Mouse (Mus musculus): ENCODE data around the gene Stradb. TPM values are rescaled to one million over a fixed set of nuclear protein-coding genes. Genes with fewer than 3 reads are reported as not detected.
A peak's percentile ranks its signal among the peaks of the same experiment; 100 is the strongest.
"Not testable (repeated sequence)": the region's sequence is repeated elsewhere in the genome, so short reads cannot be mapped to it uniquely, and the experiment has no call there.

Stradb gene
- total and polyA plus RNA-seq, 2 experiments, result 16.3 to 18.6 TPM

DNA sequence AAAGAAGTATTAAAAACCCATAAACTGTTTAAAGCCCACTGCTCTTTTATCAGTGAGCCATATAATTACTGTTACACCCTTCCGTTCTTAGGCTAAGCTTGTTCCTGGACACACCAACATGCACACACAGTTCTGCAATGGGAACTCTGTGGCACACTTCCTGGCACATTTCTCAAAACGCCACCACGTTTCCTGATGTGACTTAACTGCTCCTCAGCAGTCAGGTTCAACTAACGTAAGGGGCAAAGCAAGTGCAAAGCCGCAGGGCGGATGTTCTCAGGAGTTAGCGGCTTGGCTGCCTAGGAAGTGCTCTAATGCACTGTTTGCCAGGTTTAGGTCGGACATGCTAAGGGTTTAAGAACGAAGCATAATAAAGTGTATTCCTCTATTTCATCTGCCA, 17.1 kb upstream of the Stradb start:
- Histone ChIP-seq H3K27me3 (ENCODE audit: control insufficient read depth, insufficient read depth, low read length) (no peaks in the 10 kb centered on the region), H3K4me1 (ENCODE audit: control insufficient read depth, insufficient read depth, low read length) (peaks cover 27% of the 10 kb centered on the region), H3K9ac (ENCODE audit: low read depth, low read length) (no peak overlapping the region), H3K27ac (replicated peaks; ENCODE audit: insufficient read depth, low read depth, low read length) (no peak overlapping the region), H3K79me2 (ENCODE audit: control insufficient read depth, insufficient read depth, low read length) (peaks cover 16% of the 10 kb centered on the region; the same call in 1 of the 2 replicates), H3K36me3 (ENCODE audit: control insufficient read depth, insufficient read depth, low read length) (no peaks in the 10 kb centered on the region), H3K4me3 (ENCODE audit: insufficient read depth, low read depth, low read length) (no peak overlapping the region)
- 77% methylated on average over 9 of the region's 9 CpGs for WGBS
- DNase-seq (ENCODE audit: extremely low read depth, low read depth, low spot score), result no peak
- TF ChIP-seq POLR2A (IDR thresholded peaks at IDR 0.05; ENCODE audit: extremely low read depth, insufficient read depth, low read length) (no peak), CTCF (IDR thresholded peaks at IDR 0.05; ENCODE audit: low read depth, low read length) (no peak)

- 24% methylated on average over 2 of the region's 2 CpGs for WGBS
- H3K4me1 ChIP-seq (ENCODE audit: control insufficient read depth, insufficient read depth, low read length), result peaks cover 22% of the 10 kb centered on the region
- H3K9ac ChIP-seq (ENCODE audit: low read depth, low read length), result 0 out of 2 replicates have a peak overlapping the region, but pooled peaks have one; percentile 10
- no peak overlapping the region for H3K4me3 ChIP-seq (ENCODE audit: insufficient read depth, low read depth, low read length)
- peaks cover 16% of the 10 kb centered on the region; the same call in 1 of the 2 replicates for H3K79me2 ChIP-seq (ENCODE audit: control insufficient read depth, insufficient read depth, low read length)
- H3K27me3 ChIP-seq (ENCODE audit: control insufficient read depth, insufficient read depth, low read length), result no peaks in the 10 kb centered on the region
- H3K36me3 ChIP-seq (ENCODE audit: control insufficient read depth, insufficient read depth, low read length), result no peaks in the 10 kb centered on the region
- peak; percentile 87 for DNase-seq (ENCODE audit: extremely low read depth, low read depth, low spot score)
- TF ChIP-seq CTCF (IDR thresholded peaks at IDR 0.05; ENCODE audit: low read depth, low read length), result 0 out of 2 replicates have a peak, but pooled peaks have one; percentile 8
- no peak for TF ChIP-seq POLR2A (IDR thresholded peaks at IDR 0.05; ENCODE audit: extremely low read depth, insufficient read depth, low read length)
- 0 out of 2 replicates have a peak overlapping the region, but pooled peaks have one; percentile 3 for H3K27ac ChIP-seq (replicated peaks; ENCODE audit: insufficient read depth, low read depth, low read length)
Measured at GRCm38 (mm10) chr1:58957931-58958330, 15.4 kb upstream of the Stradb start.

DNA sequence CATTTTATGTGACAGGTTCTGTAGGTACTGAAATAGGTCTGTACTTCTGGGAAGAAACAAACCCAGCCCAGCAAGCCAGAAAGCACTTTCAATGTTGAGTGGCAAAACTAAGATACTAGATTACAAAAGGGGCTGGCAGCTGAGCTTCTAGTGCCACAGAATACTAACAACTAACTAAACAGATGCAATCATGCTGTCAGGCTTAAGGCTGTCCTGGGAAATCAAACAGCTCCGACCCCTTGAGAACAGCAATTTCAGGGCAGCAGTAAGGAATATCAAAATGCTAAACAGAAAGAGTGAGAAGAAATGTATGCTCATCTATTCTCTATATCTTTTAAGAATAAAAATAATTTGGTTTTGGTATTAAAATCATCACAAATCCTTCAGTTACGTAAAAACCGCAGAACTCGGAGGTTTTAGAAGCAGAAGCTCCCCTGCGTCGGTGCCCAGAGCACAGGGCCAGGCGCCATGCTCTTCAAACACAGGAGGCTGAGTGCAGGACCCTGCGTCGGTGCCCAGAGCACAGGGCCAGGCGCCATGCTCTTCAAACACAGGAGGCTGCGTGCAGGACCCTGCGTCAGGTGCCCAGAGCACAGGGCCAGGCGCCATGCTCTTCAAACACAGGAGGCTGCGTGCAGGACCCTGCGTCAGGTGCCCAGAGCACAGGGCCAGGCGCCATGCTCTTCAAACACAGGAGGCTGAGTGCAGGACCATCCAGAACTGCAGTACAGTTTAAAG, 14.4 kb upstream of the Stradb start:
- H3K27ac ChIP-seq (replicated peaks; ENCODE audit: insufficient read depth, low read depth, low read length); H3K9ac ChIP-seq (ENCODE audit: low read depth, low read length); DNase-seq (ENCODE audit: extremely low read depth, low read depth, low spot score); H3K36me3 ChIP-seq (ENCODE audit: control insufficient read depth, insufficient read depth, low read length); H3K4me3 ChIP-seq (ENCODE audit: insufficient read depth, low read depth, low read length); H3K27me3 ChIP-seq (ENCODE audit: control insufficient read depth, insufficient read depth, low read length): not testable (repeated sequence)
- 48% methylated on average over 16 of the region's 16 CpGs for WGBS
- Histone ChIP-seq H3K79me2 (ENCODE audit: control insufficient read depth, insufficient read depth, low read length) (peaks cover 16% of the 10 kb centered on the region; the same call in 1 of the 2 replicates), H3K4me1 (ENCODE audit: control insufficient read depth, insufficient read depth, low read length) (peaks cover 22% of the 10 kb centered on the region)

- H3K9ac ChIP-seq (ENCODE audit: low read depth, low read length), result no peak overlapping the region
- H3K4me1 ChIP-seq (ENCODE audit: control insufficient read depth, insufficient read depth, low read length), result peaks cover 22% of the 10 kb centered on the region
- H3K36me3 ChIP-seq (ENCODE audit: control insufficient read depth, insufficient read depth, low read length), result no peaks in the 10 kb centered on the region
- no peak for TF ChIP-seq CTCF (IDR thresholded peaks at IDR 0.05; ENCODE audit: low read depth, low read length)
- TF ChIP-seq POLR2A (IDR thresholded peaks at IDR 0.05; ENCODE audit: extremely low read depth, insufficient read depth, low read length), result no peak
- no peak overlapping the region for H3K27ac ChIP-seq (replicated peaks; ENCODE audit: insufficient read depth, low read depth, low read length)
- no peaks in the 10 kb centered on the region for H3K27me3 ChIP-seq (ENCODE audit: control insufficient read depth, insufficient read depth, low read length)
- 88% methylated on average over 2 of the region's 2 CpGs for WGBS
- H3K79me2 ChIP-seq (ENCODE audit: control insufficient read depth, insufficient read depth, low read length), result peaks cover 16% of the 10 kb centered on the region; the same call in 1 of the 2 replicates
- H3K4me3 ChIP-seq (ENCODE audit: insufficient read depth, low read depth, low read length), result no peak overlapping the region
- DNase-seq (ENCODE audit: extremely low read depth, low read depth, low spot score), result no peak
Measured at GRCm38 (mm10) chr1:58959682-58960081, 13.6 kb upstream of the Stradb start.

GRCm38 (mm10) chr1:58961152-58961893, 12.0 kb upstream of the Stradb start:
- Histone ChIP-seq H3K4me1 (ENCODE audit: control insufficient read depth, insufficient read depth, low read length) (peaks cover 22% of the 10 kb centered on the region), H3K9ac (ENCODE audit: low read depth, low read length) (no peak overlapping the region), H3K27me3 (ENCODE audit: control insufficient read depth, insufficient read depth, low read length) (no peaks in the 10 kb centered on the region), H3K36me3 (ENCODE audit: control insufficient read depth, insufficient read depth, low read length) (no peaks in the 10 kb centered on the region), H3K79me2 (ENCODE audit: control insufficient read depth, insufficient read depth, low read length) (peaks cover 15% of the 10 kb centered on the region; the same call in 1 of the 2 replicates), H3K27ac (replicated peaks; ENCODE audit: insufficient read depth, low read depth, low read length) (peak overlapping the region; percentile 23; the same call in 1 of the 2 replicates), H3K4me3 (ENCODE audit: insufficient read depth, low read depth, low read length) (no peak overlapping the region)
- DNase-seq (ENCODE audit: extremely low read depth, low read depth, low spot score), result peak; percentile 64
- 34% methylated on average over 12 of the region's 12 CpGs for whole genome bisulfite sequencing
- no peak for TF ChIP-seq POLR2A (IDR thresholded peaks at IDR 0.05; ENCODE audit: extremely low read depth, insufficient read depth, low read length)
- no peak for TF ChIP-seq CTCF (IDR thresholded peaks at IDR 0.05; ENCODE audit: low read depth, low read length)
